Mouse (Mus musculus) stomach, postnatal 0 days (tissue): ENCODE results near the gene Polrmt. TPM values are rescaled to one million over a fixed set of nuclear protein-coding genes. Genes with fewer than 3 reads are reported as not detected.

Experiments used
- ATAC-seq: fragments of 200-750 bp; cut with Nextera tagmentation; 2 replicates; pipeline ENCODE4 v1.8.0; 2017; ENCODE audit not compliant: low FRiP score, low TSS enrichment
- DNase-seq: peaks from one replicate; pipeline ENCODE4 v3.0.0-alpha.2; 2016; ENCODE audit warnings: low spot score
- H3K27ac ChIP-seq: fragments of 300-500 bp; sonication (generic); replicated peaks from 2 replicates; pipeline ENCODE4 v1.5.1; 2014; ENCODE audit warnings: mild to moderate bottlenecking, control low read depth
- H3K27me3 ChIP-seq: fragments of 300-500 bp; sonication (generic); 2 replicates; pipeline ENCODE4 v1.6.1; 2014; ENCODE audit warnings: low read length; ENCODE audit not compliant: control insufficient read depth, insufficient read depth
- H3K36me3 ChIP-seq: fragments of 300-500 bp; sonication (generic); 2 replicates; pipeline ENCODE4 v1.6.1; 2014; ENCODE audit warnings: low read length, mixed read lengths; ENCODE audit not compliant: control insufficient read depth, insufficient read depth
- H3K4me1 ChIP-seq: fragments of 300-500 bp; sonication (generic); replicated peaks from 2 replicates; pipeline ENCODE4 v1.6.1; 2014; ENCODE audit warnings: antibody characterized with exemption; ENCODE audit not compliant: control insufficient read depth, insufficient read depth
- H3K4me2 ChIP-seq: fragments of 300-500 bp; sonication (generic); replicated peaks from 2 replicates; pipeline ENCODE4 v1.6.1; 2014; ENCODE audit warnings: low read depth, mild to moderate bottlenecking, control low read depth, moderate library complexity
- H3K4me3 ChIP-seq: fragments of 300-500 bp; sonication (generic); 2 replicates; pipeline ENCODE4 v1.5.1; 2014; ENCODE audit warnings: low read depth, low read length, control low read depth
- H3K9ac ChIP-seq: fragments of 300-500 bp; sonication (generic); 2 replicates; pipeline ENCODE4 v1.6.1; 2014; ENCODE audit warnings: mild to moderate bottlenecking, low read length, control low read depth, mixed read lengths
- H3K9me3 ChIP-seq: fragments of 300-500 bp; sonication (generic); 2 replicates; pipeline ENCODE4 v1.6.1; 2016; ENCODE audit warnings: low read length; ENCODE audit not compliant: control insufficient read depth
- CTCF ChIP-seq: IDR thresholded peaks from 2 replicates; pipeline ENCODE4 v1.5.1; 2016; ENCODE audit warnings: antibody characterized with exemption, low read depth, mild to moderate bottlenecking, moderate library complexity
- EP300 ChIP-seq: optimal IDR thresholded peaks from 2 replicates; pipeline ENCODE3; 2016; ENCODE audit warnings: antibody characterized with exemption
- WGBS: fragments of 180-500 bp; shearing (Covaris S2); extraction: QIAGEN DNeasy Blood & Tissue Kit; methylation state at CpG from one replicate; pipeline ENCODE4 v1.1.7; 2014; 5-methylcytosine and 5-hydroxymethylcytosine counted together
- polyA plus RNA-seq: library from polyadenylated mRNA; unstranded; fragments of >200 nt; fragmentation: Nextera tagmentation; extraction: Ambion mirVana; gene quantifications from 2 replicates; pipeline ENCODE4 v1.2.1, GENCODE M21; 2015

The Polrmt gene
- polyA plus RNA-seq, 1 experiment from 2014 or later, result 16.5 TPM

DNA sequence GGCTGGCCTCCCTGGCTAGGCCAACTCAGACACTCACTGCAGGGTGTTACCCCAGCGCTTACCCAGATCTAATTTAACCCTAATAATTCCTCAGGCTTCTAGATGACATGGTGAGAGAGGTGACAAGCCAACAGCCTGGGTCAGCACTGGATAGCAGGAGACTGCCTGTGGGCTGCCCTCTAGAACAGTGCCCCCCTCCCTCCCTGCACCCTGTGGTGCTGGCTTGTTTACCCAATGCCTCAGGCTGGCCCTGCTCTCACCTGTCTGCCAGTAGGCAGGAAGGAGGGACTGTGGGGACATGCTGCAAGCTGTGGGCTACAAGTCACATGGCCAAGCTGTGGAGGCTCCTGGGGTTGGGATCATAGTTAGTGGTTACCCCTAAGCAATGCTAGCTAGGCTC, 39.2 kb downstream of the Polrmt start:
- TF ChIP-seq CTCF (no peak), EP300 (no peak)
- 59% methylated on average over 1 of the region's 1 CpGs for WGBS
- peak overlapping the region; percentile 70 for H3K27ac ChIP-seq
- peaks cover 14% of the 10 kb centered on the region for H3K36me3 ChIP-seq
- no peaks in the 10 kb centered on the region for H3K27me3 ChIP-seq
- peaks cover 8% of the 10 kb centered on the region for H3K4me1 ChIP-seq
- H3K4me3 ChIP-seq, result no peak overlapping the region
- H3K9ac ChIP-seq, result peak overlapping the region; percentile 13; the same call in 1 of the 2 replicates
- no peaks in the 10 kb centered on the region for H3K9me3 ChIP-seq
- H3K4me2 ChIP-seq, result peak overlapping the region; percentile 83
- ATAC-seq (peak; percentile 22), DNase-seq (no peak)

DNA sequence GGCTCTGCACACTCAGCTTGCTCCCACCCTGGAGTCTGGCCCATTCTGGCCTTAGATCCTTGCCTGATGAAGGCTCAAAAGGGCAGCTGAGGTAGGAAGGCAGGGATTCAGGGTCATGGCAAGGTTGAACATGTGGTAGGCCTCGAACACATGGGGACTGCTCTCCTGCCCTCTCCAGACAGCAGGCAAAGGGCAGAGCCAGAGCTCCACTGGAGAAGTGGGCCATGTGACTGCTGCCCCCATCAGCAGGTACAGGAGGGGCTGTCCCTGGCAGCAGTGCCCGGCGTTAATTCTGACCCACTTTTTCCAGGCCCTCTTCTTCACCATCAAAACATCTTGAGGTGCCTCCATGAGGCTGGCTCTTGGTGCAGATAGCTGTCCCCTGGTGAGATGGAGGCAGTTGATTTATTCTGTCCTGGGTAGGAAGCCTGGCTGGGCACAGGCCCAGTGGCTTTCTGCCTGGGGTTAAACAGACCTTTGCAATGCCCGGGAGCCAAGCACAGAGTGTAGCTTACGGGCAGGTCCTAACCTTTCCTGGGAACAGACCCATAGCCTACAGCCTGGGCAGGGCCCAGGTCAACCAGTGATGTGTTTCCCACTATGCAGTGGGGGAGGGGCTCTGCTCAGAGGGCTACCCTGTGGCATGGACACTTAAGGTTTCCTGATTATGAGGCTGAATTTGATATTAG, 39.8 kb downstream of the Polrmt start:
- no peaks in the 10 kb centered on the region for H3K27me3 ChIP-seq
- H3K4me3 ChIP-seq, result peak overlapping the region; percentile 13; the same call in 1 of the 2 replicates
- no peak for ATAC-seq
- peaks cover 8% of the 10 kb centered on the region for H3K4me1 ChIP-seq
- WGBS, result 53% methylated on average over 5 of the region's 5 CpGs
- no peak for DNase-seq
- H3K27ac ChIP-seq, result peak overlapping the region; percentile 70; the same call in 1 of the 2 replicates
- H3K9me3 ChIP-seq, result no peaks in the 10 kb centered on the region
- TF ChIP-seq CTCF (no peak), EP300 (no peak)
- peak overlapping the region; percentile 47; the same call in 1 of the 2 replicates for H3K9ac ChIP-seq
- peaks cover 14% of the 10 kb centered on the region for H3K36me3 ChIP-seq
- H3K4me2 ChIP-seq, result peak overlapping the region; percentile 83

DNA sequence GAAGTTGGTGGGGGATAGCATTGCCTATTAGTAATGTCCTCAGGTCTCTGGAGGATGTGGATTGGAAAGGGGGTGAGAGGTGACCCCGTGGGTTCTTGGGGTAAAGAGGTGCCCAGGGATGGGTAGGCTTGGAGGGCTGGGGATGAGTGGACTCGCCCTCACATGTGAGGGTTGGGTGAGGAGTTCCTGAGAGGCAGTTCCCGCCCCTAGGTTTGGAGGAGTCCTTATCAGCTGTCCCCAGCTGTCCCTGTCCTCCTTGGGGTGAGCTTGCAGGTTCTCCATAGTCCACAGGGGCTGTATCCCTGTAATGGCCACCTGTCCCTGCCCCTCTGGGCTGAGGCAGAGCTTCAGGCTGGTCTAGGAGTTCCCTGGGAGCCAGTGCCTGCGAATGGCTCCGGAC, 40.4 kb downstream of the Polrmt start:
- peak overlapping the region; percentile 83 for H3K4me2 ChIP-seq
- ATAC-seq (no peak), DNase-seq (no peak)
- peaks cover 13% of the 10 kb centered on the region for H3K36me3 ChIP-seq
- WGBS, result 59% methylated on average over 5 of the region's 5 CpGs
- no peaks in the 10 kb centered on the region for H3K27me3 ChIP-seq
- H3K9ac ChIP-seq, result peak overlapping the region; percentile 47
- no peaks in the 10 kb centered on the region for H3K9me3 ChIP-seq
- peaks cover 8% of the 10 kb centered on the region for H3K4me1 ChIP-seq
- peak overlapping the region; percentile 13 for H3K4me3 ChIP-seq
- peak overlapping the region; percentile 70; the same call in 1 of the 2 replicates for H3K27ac ChIP-seq
- TF ChIP-seq EP300 (no peak), CTCF (no peak)

DNA sequence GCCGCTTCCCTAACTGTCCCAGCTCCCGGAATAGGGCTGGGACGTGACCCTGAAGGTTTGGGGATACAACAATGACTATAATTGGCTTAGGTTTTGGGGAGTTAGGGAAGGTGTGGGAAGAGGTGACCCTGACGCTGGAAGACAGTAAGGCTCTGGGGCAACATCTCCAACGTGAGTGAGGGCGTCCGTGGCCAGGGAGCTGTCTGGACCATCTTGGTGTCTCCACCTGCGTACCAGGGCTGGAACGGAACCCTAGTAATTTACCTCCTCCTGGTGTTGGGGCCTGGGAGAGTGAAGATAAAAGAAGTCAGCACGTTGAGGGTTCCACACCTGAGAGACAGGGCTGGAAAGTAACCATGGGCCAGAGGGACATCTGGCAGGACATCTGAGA, 41.4 kb downstream of the Polrmt start:
- no peak for TF ChIP-seq EP300
- TF ChIP-seq CTCF, result no peak
- H3K27me3 ChIP-seq, result no peaks in the 10 kb centered on the region
- DNase-seq (no peak), ATAC-seq (no peak)
- H3K4me1 ChIP-seq, result peaks cover 8% of the 10 kb centered on the region
- peaks cover 5% of the 10 kb centered on the region; the same call in 1 of the 2 replicates for H3K36me3 ChIP-seq
- WGBS, result 6% methylated on average over 10 of the region's 10 CpGs
- peak overlapping the region; percentile 73 for H3K4me3 ChIP-seq
- peak overlapping the region; percentile 87 for H3K27ac ChIP-seq
- H3K4me2 ChIP-seq, result peak overlapping the region; percentile 83
- peak overlapping the region; percentile 96 for H3K9ac ChIP-seq
- H3K9me3 ChIP-seq, result no peaks in the 10 kb centered on the region

DNA sequence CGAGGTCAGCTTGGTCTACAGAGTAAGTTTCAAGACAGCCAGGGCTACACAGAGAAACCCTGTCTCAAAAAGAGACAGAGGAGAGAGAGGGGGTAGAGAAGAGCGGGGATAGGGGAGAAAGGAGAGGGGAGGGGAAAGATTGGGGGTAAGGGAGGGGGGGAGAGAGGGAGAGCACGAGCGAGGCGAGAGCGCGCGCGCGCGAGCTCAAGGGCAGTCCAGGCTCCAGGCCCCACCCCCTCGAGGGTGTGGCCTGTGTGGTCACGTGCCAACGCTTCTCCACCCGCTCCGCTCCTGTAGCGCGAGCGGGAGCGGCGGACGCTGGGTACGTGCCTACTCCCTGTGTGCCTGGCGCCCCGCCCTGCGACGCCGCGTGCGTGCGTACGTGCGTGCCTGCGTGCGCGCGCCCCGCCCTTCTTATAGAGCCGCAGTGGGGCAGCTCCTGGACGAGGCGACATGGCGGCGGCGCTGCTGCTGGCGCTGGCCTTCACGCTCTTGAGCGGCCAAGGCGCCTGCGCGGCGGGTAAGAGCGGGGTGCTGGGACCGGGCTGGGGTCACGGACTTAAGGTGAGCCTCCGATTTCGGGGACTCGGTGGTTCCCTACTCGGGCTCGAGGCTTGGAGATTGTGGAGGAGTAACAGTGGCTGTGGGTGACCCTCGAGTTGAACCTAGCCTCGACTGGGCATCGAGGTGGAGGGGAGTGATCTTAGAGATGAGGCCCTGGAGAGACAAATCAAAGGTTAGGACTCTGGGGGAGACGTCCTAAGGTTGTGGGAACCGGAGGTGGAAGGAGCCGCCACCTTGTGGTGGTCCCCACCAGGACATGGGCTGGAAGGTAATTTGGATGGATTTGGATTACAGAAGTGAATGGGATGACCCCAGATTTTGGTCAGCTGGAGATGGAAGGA, 42.1 kb downstream of the Polrmt start, which contains the start of gene Bsg:
Bsg (plus strand) TSS at position 427 of the 905 bp plus-strand sequence.
- no peaks in the 10 kb centered on the region for H3K27me3 ChIP-seq
- H3K36me3 ChIP-seq, result no peaks in the 10 kb centered on the region
- ATAC-seq (peak; percentile 94), DNase-seq (peak; percentile 99)
- peak within 1 kb of the TSS; percentile 73 for H3K4me3 ChIP-seq
- H3K9ac ChIP-seq, result peak within 1 kb of the TSS; percentile 96
- H3K4me2 ChIP-seq, result peak within 1 kb of the TSS; percentile 83
- no peak for TF ChIP-seq EP300
- peak; percentile 71 for TF ChIP-seq CTCF
- peaks cover 8% of the 10 kb centered on the region for H3K4me1 ChIP-seq
- H3K27ac ChIP-seq, result peak within 1 kb of the TSS; percentile 87
- under 1% methylated on average over 54 of the region's 65 CpGs for WGBS
- no peaks in the 10 kb centered on the region for H3K9me3 ChIP-seq
